Mouse (Mus musculus) MEL-GATA-1-ER (cell line): ENCODE data around the gene Il1r1.

Experiments
- DNase-seq: peaks from one replicate; pipeline ENCODE4 v3.0.0-alpha.2; 2012; ENCODE audit warnings: low read depth; ENCODE audit errors: extremely low read depth

Il1r1 gene

GRCm38 (mm10) chr1:40231116-40231515 lies 6.2 kb downstream of the Il1r1 start:
- DNase-seq = no peak

GRCm38 (mm10) chr1:40233217-40233616 lies 8.3 kb downstream of the Il1r1 start:
- no peak for DNase-seq

- no peak for DNase-seq
These were observed 8.7 kb downstream of the Il1r1 start for GRCm38 (mm10) chr1:40233621-40234020.

DNA sequence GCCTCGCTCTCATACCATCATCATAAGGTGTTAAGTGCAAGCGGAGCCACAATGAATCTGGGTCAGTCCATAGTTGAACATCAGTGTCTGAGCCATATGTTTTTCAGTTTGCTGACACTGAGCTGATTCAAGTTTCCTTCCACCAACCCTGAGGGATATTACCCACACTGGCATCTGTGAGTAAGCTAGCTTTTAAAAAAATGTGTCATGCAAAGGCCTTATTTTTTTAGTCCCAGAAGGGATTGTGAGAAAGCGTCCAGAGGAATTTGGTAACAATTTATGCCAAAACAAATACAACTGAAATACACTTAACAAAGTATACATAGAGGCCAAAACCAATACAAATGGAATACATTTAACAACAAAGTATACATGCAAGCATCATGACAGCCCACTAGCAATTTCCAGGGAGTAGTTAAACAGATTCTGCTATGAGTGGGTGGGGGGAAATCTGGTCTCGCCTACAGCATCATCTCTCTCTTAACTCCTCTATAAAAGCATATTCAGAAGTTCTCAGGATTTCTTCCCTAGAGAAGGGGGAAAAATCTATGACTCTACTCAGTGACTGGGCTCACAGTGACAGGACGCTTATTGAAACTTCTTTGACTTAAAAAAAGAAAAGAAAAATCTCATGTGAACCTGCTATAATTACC lies 10.8 kb downstream of the Il1r1 start:
- no peak for DNase-seq

- DNase-seq = no peak
These were observed 11.8 kb downstream of the Il1r1 start for GRCm38 (mm10) chr1:40236694-40237093.

GRCm38 (mm10) chr1:40237094-40237493 lies 12.2 kb downstream of the Il1r1 start:
- DNase-seq = no peak

DNA sequence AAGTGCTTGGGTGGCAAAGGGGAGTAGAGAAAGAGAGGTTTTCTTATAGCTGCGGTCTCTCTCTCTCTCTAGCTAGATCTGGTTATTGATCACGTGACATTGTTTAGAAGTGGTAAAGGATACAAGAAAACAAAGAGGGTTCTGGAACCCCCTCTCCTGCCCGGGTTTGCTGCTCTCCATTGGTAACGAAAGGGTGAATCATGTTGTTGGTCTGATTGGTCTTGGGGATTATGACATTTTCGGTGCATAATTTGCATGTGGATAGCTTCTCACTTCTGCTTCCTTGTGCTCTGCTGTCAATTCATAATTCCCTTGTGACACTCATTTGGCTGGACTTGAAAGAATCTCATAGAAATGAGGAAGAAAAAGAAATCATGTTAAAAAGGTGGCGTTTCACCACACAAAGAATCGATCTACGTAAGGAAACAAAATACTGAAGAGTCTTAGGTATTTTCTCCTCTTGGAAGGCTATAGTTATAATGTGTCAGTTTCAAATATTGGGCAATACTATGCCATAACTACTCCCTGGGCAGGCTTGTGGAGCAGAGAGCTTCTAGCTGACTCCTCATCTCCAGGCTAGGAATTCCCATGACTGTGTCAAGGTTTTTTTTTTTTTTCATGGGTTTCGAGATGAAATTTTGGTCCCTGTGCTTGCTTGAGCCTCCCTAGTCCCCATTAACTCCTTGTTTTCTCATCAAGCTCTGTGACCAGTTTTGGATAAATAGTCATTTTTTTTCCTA lies 15.6 kb downstream of the Il1r1 start:
- no peak for DNase-seq

DNA sequence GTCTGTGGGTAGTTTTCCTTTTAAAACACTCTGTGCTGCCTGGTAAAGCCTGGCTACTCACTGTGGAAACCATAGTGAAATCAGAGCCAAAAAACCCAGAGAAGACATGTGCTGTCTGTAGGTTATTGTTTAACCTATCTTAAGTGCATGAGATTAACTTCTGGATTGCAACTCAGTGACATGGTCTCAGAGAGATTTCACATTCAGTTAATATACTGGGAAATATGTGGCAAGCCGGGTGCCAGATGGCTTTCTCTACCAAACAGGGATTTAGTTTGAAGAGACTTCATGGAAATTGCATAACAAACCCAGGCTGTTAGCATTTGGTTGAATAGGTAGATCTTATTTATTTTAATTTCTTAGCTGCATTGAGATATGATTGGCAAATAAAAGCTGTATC lies 17.8 kb downstream of the Il1r1 start:
- DNase-seq = no peak

DNA sequence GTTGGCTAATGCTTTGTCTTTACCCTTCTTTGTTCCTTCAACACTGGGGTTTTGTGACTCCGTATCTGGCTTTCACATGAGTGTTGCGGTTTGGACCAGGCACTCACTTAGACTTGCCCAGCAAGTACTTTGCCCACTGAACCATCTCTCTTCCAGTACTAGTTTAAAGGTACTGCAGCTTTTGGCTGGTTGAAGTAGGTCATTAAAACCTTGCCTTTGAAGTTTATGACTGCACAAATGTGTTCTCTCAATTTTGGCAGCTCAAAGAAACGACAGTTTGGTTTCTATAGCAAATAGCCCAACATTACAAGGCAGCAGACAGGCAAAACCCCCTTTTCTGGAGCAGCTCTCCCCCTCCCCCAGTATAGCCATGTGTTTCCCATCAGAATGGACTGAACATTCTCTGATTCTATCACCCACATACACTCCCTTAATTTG lies 18.7 kb downstream of the Il1r1 start:
- DNase-seq = no peak

GRCm38 (mm10) chr1:40250425-40250824 lies 25.5 kb downstream of the Il1r1 start:
- peak; percentile 60 for DNase-seq

DNA sequence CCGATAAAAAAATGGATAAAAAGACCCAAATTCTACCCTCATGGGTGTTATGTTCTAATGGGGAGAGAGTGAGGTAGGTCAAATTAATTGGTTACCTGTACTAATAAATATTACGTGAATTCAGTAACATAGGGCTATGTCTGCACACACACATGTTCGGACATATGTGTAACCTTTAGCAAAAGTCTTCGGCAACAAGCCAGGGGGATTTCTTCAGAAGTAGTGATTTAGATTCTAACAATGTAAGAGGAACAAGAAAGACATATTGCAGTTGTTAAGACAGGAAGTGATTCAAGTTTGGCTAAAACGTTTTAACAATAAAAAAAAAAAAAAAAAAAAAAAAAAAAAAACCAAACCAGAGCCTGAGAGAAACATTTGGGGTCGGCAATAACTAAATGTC lies 27.6 kb downstream of the Il1r1 start:
- no peak for DNase-seq

DNA sequence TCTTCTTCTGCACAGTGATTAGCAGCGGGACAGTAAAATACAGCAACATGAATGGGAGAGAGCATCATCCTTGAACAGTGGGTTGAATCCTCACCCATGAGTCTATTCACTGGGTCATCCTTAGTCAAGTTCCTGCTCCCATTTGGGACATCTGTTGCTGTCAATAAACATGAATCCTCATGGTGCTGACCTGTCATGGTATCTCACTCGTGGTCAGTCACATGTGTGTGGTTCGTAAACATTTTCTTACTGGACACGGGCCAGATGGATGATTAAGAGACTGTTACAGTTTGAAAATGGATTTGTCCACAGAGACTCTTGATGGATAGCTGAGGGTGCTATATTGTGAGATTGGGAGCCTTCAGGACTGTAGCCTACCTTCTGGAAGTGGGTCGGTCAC lies 29.1 kb downstream of the Il1r1 start:
- no peak for DNase-seq

- DNase-seq = no peak
These were observed 29.6 kb downstream of the Il1r1 start for GRCm38 (mm10) chr1:40254347-40255057.

DNA sequence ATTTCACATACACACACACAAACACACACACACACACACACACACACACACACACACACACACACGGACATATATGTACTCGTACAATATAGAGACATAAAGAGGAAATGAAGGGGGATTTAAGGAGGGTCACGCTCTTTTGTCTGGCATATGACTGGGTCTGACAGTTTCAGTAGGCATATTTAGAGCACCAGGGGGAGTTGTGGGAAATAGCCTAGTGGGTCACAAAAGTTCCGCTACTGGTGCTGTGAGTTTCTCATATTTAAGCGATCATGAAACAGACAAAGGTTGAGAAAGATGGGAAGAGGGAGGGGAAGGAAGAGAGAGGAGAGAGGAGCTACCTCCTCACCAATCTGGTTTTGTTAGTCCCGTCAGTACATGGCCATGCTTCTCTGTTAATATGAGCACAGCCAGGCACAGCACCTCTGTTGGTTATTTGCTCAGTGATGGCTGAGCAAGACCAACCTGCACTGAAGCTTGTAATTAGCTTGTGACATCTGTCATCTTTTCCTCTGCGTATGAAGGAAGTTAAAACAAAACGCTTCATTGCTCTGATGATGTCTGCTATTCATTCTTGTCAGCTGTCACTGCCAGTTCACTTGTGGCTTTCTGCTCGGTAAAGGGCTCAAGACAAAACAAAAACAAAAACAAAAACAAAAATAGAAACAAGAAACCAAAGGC lies 37.7 kb downstream of the Il1r1 start:
- no peak for DNase-seq

DNA sequence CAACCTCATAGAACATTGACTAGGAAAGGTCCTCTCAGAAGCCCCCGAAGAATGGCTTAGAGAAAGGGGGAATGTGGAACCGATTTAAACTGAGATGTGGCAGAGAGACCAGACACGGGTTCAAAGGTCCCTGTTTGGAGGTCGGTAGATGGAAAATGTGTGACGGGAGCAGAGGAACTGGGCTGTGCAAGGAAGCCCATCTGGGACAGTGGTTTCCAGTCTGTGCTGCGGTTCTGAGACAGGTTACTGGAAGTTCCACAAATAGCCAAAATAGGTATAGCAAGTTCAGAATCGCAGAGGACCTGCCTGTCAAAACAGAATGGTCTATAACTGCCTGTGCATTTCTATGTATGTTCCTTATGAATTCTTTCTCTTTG lies 38.2 kb downstream of the Il1r1 start:
- no peak for DNase-seq

DNA sequence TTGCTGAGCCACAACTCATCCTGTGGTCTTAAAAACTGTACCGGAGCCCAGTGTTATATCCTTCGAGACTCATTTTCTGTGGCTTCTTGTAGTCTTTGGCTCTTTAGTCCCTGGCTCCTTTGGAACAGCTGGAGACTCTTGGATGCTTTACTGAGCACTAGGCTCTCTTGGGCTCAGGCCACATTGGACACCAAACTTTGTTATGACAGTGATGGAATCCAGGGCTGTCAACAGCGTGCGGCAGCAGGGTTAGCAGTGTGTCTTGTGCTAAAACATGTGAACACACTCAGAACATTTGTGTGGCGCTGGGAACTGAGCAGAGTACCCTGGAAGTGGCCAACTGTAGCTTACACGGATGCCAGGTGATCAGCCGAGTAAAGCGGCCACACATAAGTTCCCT lies 38.8 kb downstream of the Il1r1 start:
- no peak for DNase-seq

DNA sequence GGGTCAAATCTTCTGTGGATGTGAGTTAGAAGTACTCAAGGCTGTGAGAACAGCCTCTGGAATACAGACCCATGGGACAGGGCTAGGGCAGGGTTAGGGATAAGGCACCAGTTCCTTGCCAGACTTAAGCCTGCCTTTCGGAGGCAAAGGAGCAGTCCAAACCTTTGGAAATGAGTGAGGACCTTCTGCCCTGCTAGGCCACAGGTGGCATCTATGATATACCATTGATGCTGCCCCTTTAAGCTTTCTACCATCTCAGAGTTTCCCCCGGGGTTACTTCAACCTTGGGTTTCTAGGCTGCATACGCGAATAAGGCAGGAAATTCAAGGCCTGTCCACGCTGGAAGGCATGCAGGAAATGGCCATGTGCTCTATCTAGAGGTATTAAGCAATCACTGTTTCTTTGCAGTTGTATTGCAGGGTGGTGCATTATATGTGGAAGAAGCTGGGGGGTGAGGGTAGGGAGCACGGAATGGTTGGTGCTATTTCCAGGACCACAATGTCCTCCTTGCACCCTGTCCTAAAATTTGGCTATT lies 40.5 kb downstream of the Il1r1 start:
- no peak for DNase-seq

- no peak for DNase-seq
These were observed 41.8 kb downstream of the Il1r1 start for GRCm38 (mm10) chr1:40266431-40267260.

- DNase-seq = no peak
These were observed 43.0 kb downstream of the Il1r1 start for GRCm38 (mm10) chr1:40267846-40268245.

DNA sequence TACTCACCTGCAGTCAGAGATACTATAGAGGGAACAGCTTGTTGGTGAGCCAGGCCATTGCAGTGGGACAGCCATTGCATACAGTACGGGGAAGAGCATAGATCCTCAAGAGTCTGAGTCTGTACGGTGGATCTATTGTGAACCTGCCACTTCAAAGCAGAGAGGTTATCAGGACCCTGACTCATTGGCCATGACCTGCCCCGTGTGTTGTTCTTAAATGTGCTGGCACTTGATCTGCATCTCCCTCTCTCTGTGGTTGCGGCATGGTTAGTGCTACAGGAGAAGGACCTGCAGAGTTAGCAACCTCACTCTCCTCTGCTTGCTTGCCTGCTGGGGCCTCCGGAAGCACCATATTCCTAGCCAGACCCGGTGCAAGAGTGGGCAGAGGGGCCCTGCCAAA lies 43.7 kb downstream of the Il1r1 start:
- DNase-seq = no peak

DNA sequence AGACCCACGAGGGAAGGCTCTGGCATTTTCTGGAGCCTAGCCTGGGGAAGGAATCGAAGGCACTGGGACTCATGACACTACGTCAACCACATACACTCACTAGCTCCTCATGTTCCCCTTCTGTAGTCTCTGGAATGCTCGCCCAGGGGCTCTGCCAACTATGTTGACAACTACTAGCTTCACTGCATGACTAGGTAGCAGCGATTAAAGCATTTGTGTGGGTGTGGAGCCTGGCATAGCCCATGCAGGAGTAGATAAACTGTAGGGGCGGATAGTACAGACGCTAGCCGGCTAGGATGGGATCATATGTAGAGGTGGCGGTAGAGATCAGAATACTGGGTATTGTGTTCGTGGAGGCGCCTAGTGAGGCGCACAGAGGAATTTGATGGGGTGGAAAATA lies 45.5 kb downstream of the Il1r1 start:
- no peak for DNase-seq
